Mouse (Mus musculus): ENCODE measurements at regions not wholly inside any gene's neighbourhood (a gene's known extent, or its start where the extent isn't known, plus 50 kb on each side); places are given as distances from the start of the nearest gene placed in this dataset.
A peak's percentile ranks its signal among the peaks of the same experiment; 100 is the strongest.

- intact Hi-C loops (cut with DNase I) = no loop called here
- DNase-seq (ENCODE audit: low spot score in 2 of 2) = no peak
Measured at GRCm38 (mm10) chr11:8377301-8377700, 287.0 kb downstream of the Tns3 start.

- DNase-seq (ENCODE audit: low spot score in 2 of 2) = no peak
- intact Hi-C loops (cut with DNase I) = no loop called here
Measured at GRCm38 (mm10) chr11:8365545-8365944, 298.8 kb downstream of the Tns3 start.

- DNase-seq (ENCODE audit: low spot score in 2 of 2) = no peak
- intact Hi-C loops (cut with DNase I) = no loop called here
Measured at GRCm38 (mm10) chr11:8364703-8365433, 299.5 kb downstream of the Tns3 start.

GRCm38 (mm10) chr11:8344938-8345337 is 319.4 kb downstream of the Tns3 start:
- DNase-seq (ENCODE audit: low spot score in 2 of 2) = no peak
- intact Hi-C loops (cut with DNase I) = no loop called here

- intact Hi-C loops (cut with DNase I) = loop anchor here (1.0 to 5.0 kb wide), 3 partner anchors 735 to 1092 kb away; no protein-coding TSS in a partner anchor
- DNase-seq (ENCODE audit: low spot score in 2 of 2) = peak; percentile 60 to 65
Measured at GRCm38 (mm10) chr11:8302347-8303188, 361.8 kb downstream of the Tns3 start.

GRCm38 (mm10) chr11:8297462-8297861 is 366.9 kb downstream of the Tns3 start:
- DNase-seq (ENCODE audit: low spot score in 2 of 2) = no peak
- intact Hi-C loops (cut with DNase I) = no loop called here

- no peak for DNase-seq (ENCODE audit: low spot score in 2 of 2)
- intact Hi-C loops (cut with DNase I) = no loop called here
Measured at GRCm38 (mm10) chr11:8293322-8294014, 370.9 kb downstream of the Tns3 start.

GRCm38 (mm10) chr11:8285271-8285670 is 379.1 kb downstream of the Tns3 start:
- no peak for DNase-seq (ENCODE audit: low spot score in 2 of 2)
- intact Hi-C loops (cut with DNase I) = no loop called here

- intact Hi-C loops (cut with DNase I) = no loop called here
- DNase-seq (ENCODE audit: low spot score in 2 of 2) = no peak
Measured at GRCm38 (mm10) chr11:8275203-8275602, 389.1 kb downstream of the Tns3 start.

GRCm38 (mm10) chr11:8269171-8269570 is 395.2 kb downstream of the Tns3 start:
- intact Hi-C loops (cut with DNase I) = no loop called here
- DNase-seq (ENCODE audit: low spot score in 2 of 2) = no peak

GRCm38 (mm10) chr11:8254036-8254435 is 410.3 kb downstream of the Tns3 start:
- intact Hi-C loops (cut with DNase I) = no loop called here
- DNase-seq (ENCODE audit: low spot score in 2 of 2) = peak; percentile 11 to 33

- intact Hi-C loops (cut with DNase I) = no loop called here
- no peak for DNase-seq (ENCODE audit: low spot score in 2 of 2)
Measured at GRCm38 (mm10) chr11:8251360-8251759, 413.0 kb downstream of the Tns3 start.

- no peak for DNase-seq (ENCODE audit: low spot score in 2 of 2)
- intact Hi-C loops (cut with DNase I) = no loop called here
Measured at GRCm38 (mm10) chr11:8249468-8249867, 414.9 kb downstream of the Tns3 start.

GRCm38 (mm10) chr11:8247535-8247934 is 416.8 kb downstream of the Tns3 start:
- peak in 1 of 2 experiments; percentile 18 for DNase-seq (ENCODE audit: low spot score in 2 of 2)
- intact Hi-C loops (cut with DNase I) = loop anchor here (2.0 kb wide), 1 partner anchor 1033 kb away; no protein-coding TSS in a partner anchor

- intact Hi-C loops (cut with DNase I) = loop anchor here (2.0 kb wide), 1 partner anchor 1032 kb away; no protein-coding TSS in a partner anchor
- DNase-seq (ENCODE audit: low spot score in 2 of 2) = no peak
Measured at GRCm38 (mm10) chr11:8247024-8247423, 417.3 kb downstream of the Tns3 start.

GRCm38 (mm10) chr11:8245408-8246003 is 418.8 kb downstream of the Tns3 start:
- intact Hi-C loops (cut with DNase I) = loop anchor here (2.0 kb wide), 1 partner anchor 1031 kb away; no protein-coding TSS in a partner anchor
- DNase-seq (ENCODE audit: low spot score in 2 of 2) = peak in 1 of 2 experiments; percentile 8

- intact Hi-C loops (cut with DNase I) = no loop called here
- no peak for DNase-seq (ENCODE audit: low spot score in 2 of 2)
Measured at GRCm38 (mm10) chr11:8238498-8238897, 425.8 kb downstream of the Tns3 start.

- intact Hi-C loops (cut with DNase I) = no loop called here
- DNase-seq (ENCODE audit: low spot score in 2 of 2) = no peak
Measured at GRCm38 (mm10) chr11:8237556-8237955, 426.8 kb downstream of the Tns3 start.

GRCm38 (mm10) chr11:8236056-8236455 is 428.3 kb downstream of the Tns3 start:
- intact Hi-C loops (cut with DNase I) = no loop called here
- no peak for DNase-seq (ENCODE audit: low spot score in 2 of 2)

Measured in left cerebral cortex, postnatal 25 days (tissue).